Mouse (Mus musculus) MEL (cell line): ENCODE measurements around the gene Acot4. TPM values are rescaled to one million over a fixed set of nuclear protein-coding genes. Genes with fewer than 3 reads are reported as not detected.

Experiments
- DNase-seq: peaks from one replicate; pipeline ENCODE4 v3.0.0; 2011; ENCODE audit warnings: low read depth, low spot score
- H3K27ac ChIP-seq: 2 replicates; pipeline ENCODE4 v1.5.1; 2012; ENCODE audit warnings: low read depth, mild to moderate bottlenecking, control low read depth, low read length, moderate library complexity; ENCODE audit not compliant: control insufficient read depth
- H3K27me3 ChIP-seq, 2 experiments: fragments of 150-350 bp in 1 of 2; sonication (generic) in 1 of 2; 2 replicates each; pipeline ENCODE4 v1.6.1; 2012; ENCODE audit warnings: low read length in 2 of 2, mild to moderate bottlenecking in 2 of 2, improper control_type of control experiment in 1 of 2, moderate library complexity in 1 of 2; ENCODE audit not compliant: insufficient read depth in 2 of 2, control insufficient read depth in 1 of 2
- H3K36me3 ChIP-seq, 2 experiments: 2 replicates each; pipeline ENCODE4 v1.6.1; 2012 to 2014; ENCODE audit warnings: low read length in 2 of 2, improper control_type of control experiment in 1 of 2, inconsistent platforms in 1 of 2, mild to moderate bottlenecking in 1 of 2; ENCODE audit not compliant: insufficient read depth in 2 of 2, control insufficient read depth in 1 of 2
- H3K4me1 ChIP-seq, 2 experiments: fragments of 150-350 bp in 1 of 2; sonication (generic) in 1 of 2; 2 replicates each; pipeline ENCODE4 v1.6.1; 2012; ENCODE audit warnings: low read length in 2 of 2, improper control_type of control experiment in 1 of 2, mild to moderate bottlenecking in 1 of 2; ENCODE audit not compliant: insufficient read depth in 2 of 2, control insufficient read depth in 1 of 2
- H3K4me3 ChIP-seq, 2 experiments: fragments of 150-350 bp in 1 of 2; sonication (generic) in 1 of 2; 2 replicates each; pipeline ENCODE4 v1.5.1; 2012; ENCODE audit warnings: low read depth in 2 of 2, low read length in 2 of 2, mild to moderate bottlenecking in 2 of 2, moderate library complexity in 2 of 2, control low read depth in 1 of 2, improper control_type of control experiment in 1 of 2; ENCODE audit not compliant: control insufficient read depth in 1 of 2, insufficient read depth in 1 of 2
- H3K79me2 ChIP-seq: 2 replicates; pipeline ENCODE4 v1.6.1; 2012; ENCODE audit warnings: mild to moderate bottlenecking, low read length, moderate library complexity; ENCODE audit not compliant: control insufficient read depth, poor library complexity, insufficient read depth
- H3K9ac ChIP-seq: 2 replicates; pipeline ENCODE4 v1.6.1; 2012; ENCODE audit warnings: low read depth, mild to moderate bottlenecking, control low read depth, low read length, moderate library complexity; ENCODE audit not compliant: control insufficient read depth, poor library complexity, severe bottlenecking
- H3K9me3 ChIP-seq: fragments of 150-350 bp; sonication (generic); replicated peaks from 2 replicates; pipeline ENCODE4 v1.6.1; 2012; ENCODE audit warnings: mild to moderate bottlenecking, low read length, improper control_type of control experiment, moderate library complexity; ENCODE audit not compliant: insufficient read depth
- CHD1 ChIP-seq: IDR thresholded peaks from 2 replicates; pipeline ENCODE4 v1.6.1; 2012; ENCODE audit warnings: low read depth, mild to moderate bottlenecking, inconsistent platforms, low read length, improper control_type of control experiment
- CHD2 ChIP-seq: IDR thresholded peaks from 2 replicates; pipeline ENCODE4 v1.6.1; 2011; ENCODE audit warnings: low read length, improper control_type of control experiment
- CTCF ChIP-seq, 3 experiments: IDR thresholded peaks in 2 of 3; conservative IDR thresholded peaks in 1 of 3; 2 replicates each; pipeline ENCODE4 v1.5.1; 2011 to 2012; ENCODE audit warnings: low read length in 3 of 3, low read depth in 2 of 3, mild to moderate bottlenecking in 2 of 3, improper control_type of control experiment in 1 of 3, inconsistent platforms in 1 of 3, mixed read lengths in 1 of 3, moderate library complexity in 1 of 3; ENCODE audit not compliant: control insufficient read depth in 1 of 3, insufficient read depth in 1 of 3, poor library complexity in 1 of 3, severe bottlenecking in 1 of 3
- ELF1 ChIP-seq: IDR thresholded peaks from 2 replicates; pipeline ENCODE4 v1.6.1; 2014; ENCODE audit warnings: low read depth, mild to moderate bottlenecking, inconsistent platforms, low read length, improper control_type of control experiment, moderate library complexity
- EP300 ChIP-seq, 2 experiments: IDR thresholded peaks; 2 replicates each; pipeline ENCODE4 v1.6.1; 2011; ENCODE audit warnings: improper control_type of control experiment in 2 of 2, low read length in 2 of 2, low read depth in 1 of 2, mild to moderate bottlenecking in 1 of 2
- GATA1 ChIP-seq: IDR thresholded peaks from 2 replicates; pipeline ENCODE4 v1.6.1; 2011; ENCODE audit warnings: low read depth, low read length, improper control_type of control experiment
- HCFC1 ChIP-seq: IDR thresholded peaks from 2 replicates; pipeline ENCODE4 v1.6.1; 2012; ENCODE audit warnings: low read depth, mild to moderate bottlenecking, inconsistent platforms, low read length, improper control_type of control experiment, moderate library complexity
- JUND ChIP-seq: IDR thresholded peaks from 2 replicates; pipeline ENCODE4 v1.6.1; 2011; ENCODE audit warnings: low read depth, mild to moderate bottlenecking, improper control_type of control experiment, low read length
- KAT2A ChIP-seq: conservative IDR thresholded peaks from 2 replicates; pipeline ENCODE4 v1.6.1; 2012; ENCODE audit warnings: low read depth, low read length, improper control_type of control experiment, inconsistent platforms
- MAFK ChIP-seq: IDR thresholded peaks from 2 replicates; pipeline ENCODE4 v1.6.1; 2011; ENCODE audit warnings: low read depth, mild to moderate bottlenecking, low read length, improper control_type of control experiment, borderline replicate concordance
- MAX ChIP-seq: IDR thresholded peaks from 2 replicates; pipeline ENCODE4 v1.6.1; 2011; ENCODE audit warnings: low read length, improper control_type of control experiment
- MAZ ChIP-seq: IDR thresholded peaks from 2 replicates; pipeline ENCODE4 v1.6.1; 2012; ENCODE audit warnings: low read depth, mild to moderate bottlenecking, inconsistent platforms, low read length, improper control_type of control experiment
- MXI1 ChIP-seq: IDR thresholded peaks from 2 replicates; pipeline ENCODE4 v1.6.1; 2011; ENCODE audit warnings: mild to moderate bottlenecking, low read depth, low read length, improper control_type of control experiment
- NELFE ChIP-seq: IDR thresholded peaks from 2 replicates; pipeline ENCODE4 v1.6.1; 2011; ENCODE audit warnings: low read depth, low read length, improper control_type of control experiment
- NRF1 ChIP-seq: IDR thresholded peaks from 2 replicates; pipeline ENCODE4 v1.6.1; 2014; ENCODE audit warnings: low read depth, mild to moderate bottlenecking, inconsistent platforms, low read length, improper control_type of control experiment, moderate library complexity; ENCODE audit not compliant: poor library complexity, insufficient read depth, severe bottlenecking
- POLR2AphosphoS5 ChIP-seq: IDR thresholded peaks from 2 replicates; pipeline ENCODE4 v1.6.1; 2012; ENCODE audit warnings: low read depth, borderline replicate concordance, mild to moderate bottlenecking, inconsistent platforms, low read length, moderate library complexity, mixed read lengths
- RAD21 ChIP-seq: IDR thresholded peaks from 2 replicates; pipeline ENCODE4 v1.6.1; 2011; ENCODE audit warnings: mild to moderate bottlenecking, low read depth, low read length, improper control_type of control experiment
- RCOR1 ChIP-seq: IDR thresholded peaks from 2 replicates; pipeline ENCODE4 v1.6.1; 2012; ENCODE audit warnings: low read depth, mild to moderate bottlenecking, inconsistent platforms, low read length, improper control_type of control experiment
- SMC3 ChIP-seq: IDR thresholded peaks from 2 replicates; pipeline ENCODE4 v1.6.1; 2011; ENCODE audit warnings: low read depth, low read length, improper control_type of control experiment
- TAL1 ChIP-seq: IDR thresholded peaks from 2 replicates; pipeline ENCODE4 v1.6.1; 2012; ENCODE audit warnings: mild to moderate bottlenecking, inconsistent platforms, low read length, moderate library complexity, mixed read lengths
- TBP ChIP-seq: IDR thresholded peaks from 2 replicates; pipeline ENCODE4 v1.8.0; 2011; ENCODE audit warnings: low read depth, low read length, improper control_type of control experiment
- TCF12 ChIP-seq: IDR thresholded peaks from 2 replicates; pipeline ENCODE4 v1.6.1; 2014; ENCODE audit warnings: low read depth, mild to moderate bottlenecking, inconsistent platforms, low read length, improper control_type of control experiment, moderate library complexity
- UBTF ChIP-seq: IDR thresholded peaks from 2 replicates; pipeline ENCODE4 v1.6.1; 2012; ENCODE audit warnings: low read depth, mild to moderate bottlenecking, inconsistent platforms, low read length, improper control_type of control experiment, moderate library complexity, borderline replicate concordance; ENCODE audit not compliant: insufficient read depth
- USF1 ChIP-seq: IDR thresholded peaks from 2 replicates; pipeline ENCODE4 v1.6.1; 2014; ENCODE audit warnings: low read depth, mild to moderate bottlenecking, inconsistent platforms, low read length, improper control_type of control experiment, moderate library complexity
- USF2 ChIP-seq, 2 experiments: IDR thresholded peaks; 2 replicates each; pipeline ENCODE4 v1.6.1; 2011 to 2012; ENCODE audit warnings: improper control_type of control experiment in 2 of 2, low read length in 2 of 2, borderline replicate concordance in 1 of 2, inconsistent platforms in 1 of 2, low read depth in 1 of 2, mild to moderate bottlenecking in 1 of 2; ENCODE audit not compliant: insufficient read depth in 1 of 2
- ZC3H11A ChIP-seq: IDR thresholded peaks from 2 replicates; pipeline ENCODE4 v1.6.1; 2012; ENCODE audit warnings: low read depth, mild to moderate bottlenecking, inconsistent platforms, low read length, improper control_type of control experiment
- ZKSCAN1 ChIP-seq: IDR thresholded peaks from 2 replicates; pipeline ENCODE4 v1.6.1; 2012; ENCODE audit warnings: low read depth, mild to moderate bottlenecking, inconsistent platforms, low read length, improper control_type of control experiment, moderate library complexity
- polyA plus RNA-seq, 2 experiments: library from polyadenylated mRNA; stranded (reverse) in 1 of 2; unstranded in 1 of 2; fragments of >175 nt in 1 of 2; fragments of >200 nt in 1 of 2; gene quantifications; 2 replicates each; pipeline versions ENCODE4 v1.2.1 to v1.2.4; 2012; ENCODE audit warnings: low replicate concordance in 2 of 2, low read depth in 1 of 2; ENCODE audit not compliant: insufficient read length in 2 of 2, insufficient read depth in 1 of 2, missing spikeins in 1 of 2
- total RNA-seq: library from RNA; depleted of rRNA; stranded (reverse); fragments of 300-350 nt; gene quantifications from 2 replicates; pipeline ENCODE4 v1.2.3, GENCODE M21; 2012

The Acot4 gene
- total and polyA plus RNA-seq, 3 experiments: 0.08 TPM; not detected in 1

DNA sequence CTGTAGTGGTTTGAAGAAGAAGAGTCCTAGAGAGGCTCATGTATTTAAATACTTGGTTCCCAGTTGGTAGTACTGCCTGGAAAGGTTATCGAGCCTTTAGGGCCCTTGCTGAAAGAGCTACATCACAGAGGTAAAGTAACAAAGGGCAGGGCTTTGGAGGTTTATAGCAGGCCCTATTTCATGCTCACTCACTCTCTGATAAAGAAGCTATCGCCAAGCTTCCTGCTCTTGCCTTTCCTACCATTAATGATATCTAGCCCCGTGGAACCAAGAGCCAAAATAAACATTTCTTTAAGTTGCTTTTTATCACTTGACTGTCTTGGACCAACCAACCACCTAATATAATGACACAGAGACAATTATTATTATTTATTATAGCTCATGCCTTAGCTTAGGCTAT lies 37.8 kb upstream of the Acot4 start (continued):
- no peak for TF ChIP-seq TAL1
- peak; percentile 67 for TF ChIP-seq TBP
- no peak for TF ChIP-seq NRF1
- no peak for TF ChIP-seq CTCF (IDR thresholded peaks at IDR 0.05 in 2 of 3, conservative IDR thresholded peaks at IDR 0.05 in 1 of 3; ENCODE audit: control insufficient read depth in 1 of 3, insufficient read depth in 1 of 3, low read depth in 2 of 3, low read length in 3 of 3, poor library complexity in 1 of 3, severe bottlenecking in 1 of 3)
- TF ChIP-seq CHD1: no peak
- TF ChIP-seq EP300 (IDR thresholded peaks at IDR 0.05; ENCODE audit: low read depth in 1 of 2, low read length in 2 of 2): peak; percentile 86 to 87
- peak; percentile 12; the same call in 1 of the 2 replicates for TF ChIP-seq ELF1
- TF ChIP-seq ZKSCAN1: peak; percentile 21; the same call in 1 of the 2 replicates
- no peak for TF ChIP-seq RAD21
- TF ChIP-seq, all 39 proteins: peak for 14

DNA sequence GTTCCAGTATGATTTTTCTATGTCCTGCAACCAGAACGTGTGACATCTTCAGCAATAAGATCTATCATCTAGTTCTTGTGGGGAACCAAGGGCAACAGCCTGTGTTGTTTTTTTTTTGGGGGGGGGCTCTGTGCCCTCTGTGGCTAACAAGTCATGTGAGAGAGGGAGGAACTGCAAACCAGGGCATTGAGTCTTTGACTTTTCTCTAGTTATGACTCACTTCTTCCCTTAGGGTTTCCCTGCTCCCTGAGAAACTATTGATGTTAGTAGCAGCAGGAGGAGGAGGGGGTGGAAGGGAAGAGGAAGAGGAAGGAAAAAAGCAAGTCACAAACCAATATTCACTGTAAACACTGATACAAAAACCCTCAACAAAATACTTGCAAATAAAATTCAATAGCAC lies 34.3 kb upstream of the Acot4 start:
- Histone ChIP-seq H3K27ac (no peak overlapping the region), H3K27me3 (no peaks in the 10 kb centered on the region)

DNA sequence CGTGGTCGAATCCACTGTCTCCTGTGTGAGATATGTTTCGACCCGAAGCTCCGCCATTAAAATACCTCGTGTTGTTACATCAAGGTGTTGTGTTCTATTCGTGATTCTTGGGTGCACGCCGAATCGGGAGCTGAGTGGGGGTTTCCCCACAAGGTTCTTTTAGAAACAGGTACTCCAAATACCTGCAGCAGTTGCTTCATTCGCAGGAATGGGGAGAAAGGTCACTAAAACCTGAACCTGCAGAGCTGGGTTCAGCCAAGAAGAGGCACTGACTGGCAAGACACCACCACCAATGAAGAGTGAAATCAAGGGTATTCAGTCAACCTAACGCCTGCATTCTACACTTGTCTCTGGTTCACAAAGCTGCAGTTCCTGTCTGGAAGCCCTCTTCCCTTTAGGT lies 29.9 kb upstream of the Acot4 start:
- DNase-seq: no peak
- no peaks in the 10 kb centered on the region for H3K79me2 ChIP-seq
- TF ChIP-seq ELF1: no peak
- no peak for TF ChIP-seq GATA1
- TF ChIP-seq MXI1: no peak
- no peak for TF ChIP-seq MAFK
- TF ChIP-seq ZC3H11A: no peak
- no peak for TF ChIP-seq TCF12
- no peak for TF ChIP-seq NELFE
- TF ChIP-seq RCOR1: no peak
- TF ChIP-seq CHD1: no peak
- TF ChIP-seq JUND: no peak
- TF ChIP-seq, all 39 proteins: peak for 0
- Histone ChIP-seq H3K9ac (no peak overlapping the region), H3K4me3 (no peak overlapping the region), H3K4me1 (no peaks in the 10 kb centered on the region; a peak in 1 of 4 replicates), H3K27me3 (peaks cover 0 to 5% of the 10 kb centered on the region in 2 experiments; a peak in 2 of 4 replicates), H3K9me3 (no peaks in the 10 kb centered on the region), H3K36me3 (no peaks in the 10 kb centered on the region), H3K27ac (no peak overlapping the region)

More for the DNA sequence above, 34.3 kb upstream of the Acot4 start:
- Histone ChIP-seq H3K36me3 (peaks cover 0 to 17% of the 10 kb centered on the region in 2 experiments; a peak in 2 of 4 replicates), H3K9me3 (no peaks in the 10 kb centered on the region), H3K79me2 (no peaks in the 10 kb centered on the region), H3K9ac (no peak overlapping the region), H3K4me1 (peaks cover 8 to 12% of the 10 kb centered on the region in 2 experiments), H3K4me3 (no peak overlapping the region)
- no peak for TF ChIP-seq ELF1
- no peak for TF ChIP-seq UBTF
- TF ChIP-seq MAFK: no peak
- TF ChIP-seq CHD2: no peak
- no peak for TF ChIP-seq HCFC1
- TF ChIP-seq USF1: no peak
- TF ChIP-seq RAD21: no peak
- no peak for TF ChIP-seq GATA1
- TF ChIP-seq TCF12: no peak
- TF ChIP-seq KAT2A: no peak
- no peak for TF ChIP-seq MAX
- no peak for TF ChIP-seq SMC3
- no peak for TF ChIP-seq USF2 (IDR thresholded peaks at IDR 0.05; ENCODE audit: borderline replicate concordance in 1 of 2, insufficient read depth in 1 of 2, low read depth in 1 of 2, low read length in 2 of 2)
- TF ChIP-seq CTCF (IDR thresholded peaks at IDR 0.05 in 2 of 3, conservative IDR thresholded peaks at IDR 0.05 in 1 of 3; ENCODE audit: control insufficient read depth in 1 of 3, insufficient read depth in 1 of 3, low read depth in 2 of 3, low read length in 3 of 3, poor library complexity in 1 of 3, severe bottlenecking in 1 of 3): no peak
- no peak for TF ChIP-seq MAZ
- no peak for TF ChIP-seq ZC3H11A
- TF ChIP-seq POLR2AphosphoS5: no peak
- no peak for DNase-seq
